Mouse (Mus musculus) hindbrain, embryonic 16.5 days (tissue): ENCODE measurements around the gene Scel. TPM values are rescaled to one million over a fixed set of nuclear protein-coding genes. Genes with fewer than 3 reads are reported as not detected.
"Not testable (repeated sequence)": the region's sequence is repeated elsewhere in the genome, so short reads cannot be mapped to it uniquely, and the experiment has no call there.

Experiments used
- ATAC-seq: fragments of 200-750 bp; cut with Nextera tagmentation; 2 replicates; pipeline ENCODE4 v1.8.0; 2017; ENCODE audit warnings: moderate TSS enrichment, moderate library complexity
- H3K27ac ChIP-seq: fragments of 300-500 bp; sonication (generic); 2 replicates; pipeline ENCODE4 v1.5.1; 2014; ENCODE audit warnings: low read depth, mild to moderate bottlenecking, control low read depth, low read length, moderate library complexity
- H3K27me3 ChIP-seq: fragments of 300-500 bp; sonication (generic); replicated peaks from 2 replicates; pipeline ENCODE4 v1.6.1; 2014; ENCODE audit warnings: low read length; ENCODE audit not compliant: control insufficient read depth, insufficient read depth
- H3K36me3 ChIP-seq: fragments of 300-500 bp; sonication (generic); 2 replicates; pipeline ENCODE4 v1.6.1; 2014; ENCODE audit warnings: mild to moderate bottlenecking, low read length, moderate library complexity, mixed read lengths; ENCODE audit not compliant: control insufficient read depth, insufficient read depth
- H3K4me1 ChIP-seq: fragments of 300-500 bp; sonication (generic); 2 replicates; pipeline ENCODE4 v1.6.1; 2014; ENCODE audit warnings: low read depth, low read length; ENCODE audit not compliant: control insufficient read depth, insufficient read depth
- H3K4me2 ChIP-seq: fragments of 300-500 bp; sonication (generic); 2 replicates; pipeline ENCODE4 v1.6.1; 2014; ENCODE audit warnings: mild to moderate bottlenecking, low read length, control low read depth, moderate library complexity
- H3K4me3 ChIP-seq: fragments of 300-500 bp; sonication (generic); 2 replicates; pipeline ENCODE4 v1.5.1; 2014; ENCODE audit warnings: mild to moderate bottlenecking, low read length, control low read depth, moderate library complexity
- H3K9ac ChIP-seq: fragments of 300-500 bp; sonication (generic); 2 replicates; pipeline ENCODE4 v1.6.1; 2014; ENCODE audit warnings: low read depth, mild to moderate bottlenecking, control low read depth, low read length, moderate library complexity
- H3K9me3 ChIP-seq: fragments of 300-500 bp; sonication (generic); 2 replicates; pipeline ENCODE4 v1.6.1; 2014; ENCODE audit warnings: mild to moderate bottlenecking, low read length, moderate library complexity; ENCODE audit not compliant: control insufficient read depth
- WGBS: fragments of 180-500 bp; shearing (Covaris S2); extraction: QIAGEN DNeasy Blood & Tissue Kit; methylation state at CpG from one replicate; pipeline ENCODE4 v1.1.7; 2014; 5-methylcytosine and 5-hydroxymethylcytosine counted together
- polyA plus RNA-seq: library from polyadenylated mRNA; unstranded; fragments of >200 nt; fragmentation: Nextera tagmentation; extraction: Ambion mirVana; gene quantifications from 2 replicates; pipeline ENCODE4 v1.2.1, GENCODE M21; 2015

Scel gene
- polyA plus RNA-seq = 0.14 and 0.29 TPM in 2 replicates

DNA sequence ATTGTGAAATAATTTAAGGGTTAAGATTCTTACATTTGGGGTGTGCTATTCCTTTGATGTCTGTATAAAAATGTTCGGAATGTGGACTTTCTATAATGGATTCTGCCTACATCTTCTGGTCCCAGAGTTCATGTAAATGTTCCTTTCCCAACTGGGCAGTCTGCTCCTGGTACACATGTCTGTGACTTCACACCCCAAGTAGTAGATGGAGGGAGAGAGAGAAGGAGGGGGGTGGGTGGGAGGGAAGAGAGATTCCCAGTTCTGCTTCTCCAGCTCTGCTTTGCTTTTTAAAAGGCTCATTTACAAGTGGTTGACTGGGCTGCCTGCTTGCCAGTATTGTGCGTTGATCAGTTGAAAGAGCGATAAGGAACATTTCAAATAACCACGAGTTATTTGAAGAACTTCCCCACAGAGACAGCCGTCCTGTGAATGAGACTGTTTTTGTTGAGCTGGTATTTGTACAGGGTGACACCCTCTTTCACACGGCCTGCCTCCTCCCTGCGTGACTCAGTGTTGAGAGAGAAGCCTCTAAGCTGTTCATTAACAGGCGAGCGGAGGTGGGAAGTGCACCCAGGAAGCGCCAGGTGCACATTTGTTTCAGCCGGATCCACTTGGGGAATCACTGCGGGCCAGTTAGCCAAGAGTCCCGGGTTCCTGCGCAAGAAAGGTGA, at the start of gene Scel:
TSS of gene Scel (plus strand) at position 541 of the 671 bp plus-strand sequence.
- H3K9me3 ChIP-seq = no peaks in the 10 kb centered on the region
- no peaks in the 10 kb centered on the region for H3K36me3 ChIP-seq
- peaks cover 2% of the 10 kb centered on the region for H3K4me1 ChIP-seq
- no peaks in the 10 kb centered on the region for H3K27me3 ChIP-seq
- peak within 1 kb of the TSS; percentile 43 for H3K4me2 ChIP-seq
- 10% methylated on average over 14 of the region's 14 CpGs for WGBS
- ATAC-seq = no peak
- H3K27ac ChIP-seq = no peak within 1 kb of the TSS
- no peak within 1 kb of the TSS for H3K9ac ChIP-seq
- H3K4me3 ChIP-seq = no peak within 1 kb of the TSS

DNA sequence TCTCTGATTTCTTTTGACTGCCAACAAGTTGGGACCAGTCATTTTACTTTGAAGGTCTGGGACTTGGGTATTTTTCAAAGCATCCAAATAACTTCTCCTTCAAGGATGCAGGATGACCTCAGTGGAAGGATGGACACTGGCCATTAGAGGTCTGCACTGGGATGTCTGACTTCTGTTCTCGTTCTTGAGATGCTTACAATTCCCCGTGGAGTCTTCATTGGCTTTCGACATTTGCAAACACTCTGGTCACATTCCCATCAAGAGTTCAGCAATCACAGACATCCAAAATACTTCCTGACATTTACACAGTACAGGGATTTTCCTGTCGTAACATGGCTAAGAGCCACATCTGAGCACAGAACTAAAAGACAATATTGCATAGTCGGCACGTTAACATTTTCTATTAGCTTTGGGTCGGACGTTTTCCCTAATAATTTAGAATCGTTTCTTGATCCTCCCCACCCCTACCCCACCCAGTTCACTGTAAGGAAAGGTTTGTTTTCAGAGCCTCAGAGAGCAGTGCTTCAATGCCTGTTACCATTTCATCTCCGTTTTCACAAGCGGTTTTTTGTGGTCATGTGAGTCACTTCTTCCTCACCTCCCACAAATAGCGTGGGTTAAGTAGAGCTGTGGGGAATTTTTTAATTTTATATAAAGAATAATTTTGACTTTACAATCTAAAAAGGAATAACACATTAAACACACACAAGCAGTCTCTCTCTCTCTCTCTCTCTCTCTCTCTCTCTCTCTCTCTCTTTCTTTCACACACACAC, 44.3 kb upstream of the Scel start:
- Histone ChIP-seq H3K4me3 (no peak overlapping the region), H3K4me2 (no peak overlapping the region), H3K27ac (no peak overlapping the region), H3K9ac (no peak overlapping the region), H3K27me3 (no peaks in the 10 kb centered on the region), H3K9me3 (no peaks in the 10 kb centered on the region), H3K4me1 (peaks cover 2% of the 10 kb centered on the region; the same call in 1 of the 2 replicates), H3K36me3 (no peaks in the 10 kb centered on the region)
- WGBS = 84% methylated on average over 12 of the region's 12 CpGs
- ATAC-seq = no peak

DNA sequence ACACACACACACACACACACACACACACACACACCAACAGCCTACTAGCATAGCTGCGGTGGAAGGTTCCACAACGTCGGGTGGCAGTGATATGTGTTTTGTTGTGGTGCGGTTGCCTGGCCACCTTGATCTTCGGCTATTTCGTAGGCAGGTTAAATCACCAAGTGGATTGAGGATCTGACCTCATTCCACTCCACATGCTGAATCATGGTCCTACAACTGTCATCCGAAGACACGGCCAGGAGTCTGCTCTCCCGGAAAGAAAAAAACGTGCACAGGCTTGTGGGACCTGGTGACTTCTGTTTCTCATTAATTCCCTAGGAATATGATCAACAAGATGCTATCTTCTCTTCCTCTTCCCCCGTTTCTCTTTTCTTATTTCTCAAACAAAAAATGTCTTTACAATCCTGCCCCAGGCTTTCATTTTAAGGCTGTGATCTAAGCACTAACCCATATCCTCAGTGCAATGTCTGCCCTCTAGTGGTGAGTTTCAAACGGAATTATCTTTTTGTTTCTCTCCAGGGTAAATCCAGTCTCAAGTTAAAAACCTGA, 43.6 kb upstream of the Scel start:
- Histone ChIP-seq H3K27ac (0 out of 2 replicates have a peak overlapping the region, but pooled peaks have one; percentile 23), H3K36me3 (no peaks in the 10 kb centered on the region), H3K9ac (peak overlapping the region; percentile 48), H3K4me3 (peak overlapping the region; percentile 30), H3K4me1 (peaks cover 2% of the 10 kb centered on the region; the same call in 1 of the 2 replicates), H3K4me2 (peak overlapping the region; percentile 53), H3K27me3 (no peaks in the 10 kb centered on the region), H3K9me3 (no peaks in the 10 kb centered on the region)
- ATAC-seq = peak; percentile 86
- WGBS = 49% methylated on average over 12 of the region's 12 CpGs

GRCm38 (mm10) chr14:103471074-103471778, 41.9 kb upstream of the Scel start:
- Histone ChIP-seq H3K4me3 (no peak overlapping the region), H3K9me3 (no peaks in the 10 kb centered on the region), H3K4me2 (no peak overlapping the region), H3K36me3 (no peaks in the 10 kb centered on the region), H3K9ac (no peak overlapping the region), H3K27me3 (no peaks in the 10 kb centered on the region), H3K27ac (no peak overlapping the region), H3K4me1 (peaks cover 2% of the 10 kb centered on the region; the same call in 1 of the 2 replicates)
- 51% methylated on average over 3 of the region's 3 CpGs for WGBS
- no peak for ATAC-seq

GRCm38 (mm10) chr14:103471806-103472553, 41.2 kb upstream of the Scel start:
- WGBS = 46% methylated on average over 7 of the region's 7 CpGs
- no peak overlapping the region for H3K9ac ChIP-seq
- H3K27ac ChIP-seq = no peak overlapping the region

GRCm38 (mm10) chr14:103472554-103472905, 40.6 kb upstream of the Scel start:
- no peak for ATAC-seq
- H3K9ac ChIP-seq = no peak overlapping the region
- H3K27ac ChIP-seq = no peak overlapping the region
- H3K4me2 ChIP-seq = no peak overlapping the region
- H3K4me1 ChIP-seq = peaks cover 2% of the 10 kb centered on the region; the same call in 1 of the 2 replicates
- H3K9me3 ChIP-seq = no peaks in the 10 kb centered on the region
- 68% methylated on average over 2 of the region's 2 CpGs for WGBS
- no peak overlapping the region for H3K4me3 ChIP-seq
- no peaks in the 10 kb centered on the region for H3K36me3 ChIP-seq
- no peaks in the 10 kb centered on the region for H3K27me3 ChIP-seq

More at GRCm38 (mm10) chr14:103471806-103472553, 41.2 kb upstream of the Scel start:
- H3K9me3 ChIP-seq = no peaks in the 10 kb centered on the region
- H3K4me1 ChIP-seq = peaks cover 2% of the 10 kb centered on the region; the same call in 1 of the 2 replicates
- no peaks in the 10 kb centered on the region for H3K36me3 ChIP-seq
- H3K4me3 ChIP-seq = no peak overlapping the region
- H3K27me3 ChIP-seq = no peaks in the 10 kb centered on the region
- ATAC-seq = peak; percentile 51
- no peak overlapping the region for H3K4me2 ChIP-seq

GRCm38 (mm10) chr14:103475312-103475711, 37.8 kb upstream of the Scel start:
- Histone ChIP-seq H3K4me3 (no peak overlapping the region), H3K27ac (no peak overlapping the region)
- 70% methylated on average over 7 of the region's 7 CpGs for WGBS

GRCm38 (mm10) chr14:103476232-103476631, 36.9 kb upstream of the Scel start:
- not testable (repeated sequence) for H3K9me3 ChIP-seq, H3K9ac ChIP-seq, H3K36me3 ChIP-seq, H3K27ac ChIP-seq, ATAC-seq, H3K4me2 ChIP-seq, H3K4me3 ChIP-seq, H3K27me3 ChIP-seq, H3K4me1 ChIP-seq
- 83% methylated on average over 3 of the region's 3 CpGs for WGBS

More at GRCm38 (mm10) chr14:103475312-103475711, 37.8 kb upstream of the Scel start:
- no peak for ATAC-seq
- H3K4me2 ChIP-seq = no peak overlapping the region
- H3K36me3 ChIP-seq = no peaks in the 10 kb centered on the region
- H3K27me3 ChIP-seq = no peaks in the 10 kb centered on the region
- H3K4me1 ChIP-seq = no peaks in the 10 kb centered on the region; the same call in 1 of the 2 replicates
- no peak overlapping the region for H3K9ac ChIP-seq
- H3K9me3 ChIP-seq = no peaks in the 10 kb centered on the region
